Mouse (Mus musculus): ENCODE results near the gene Adcy2. TPM values are rescaled to one million over a fixed set of nuclear protein-coding genes. Genes with fewer than 3 reads are reported as not detected.

Adcy2 gene
- total and polyA plus RNA-seq, 3 experiments, result not detected

- Histone ChIP-seq H3K27ac (ENCODE audit: control insufficient read depth, low read depth, low read length) (no peak overlapping the region), H3K9ac (ENCODE audit: control insufficient read depth, low read depth, low read length, poor library complexity, severe bottlenecking) (no peak overlapping the region), H3K79me2 (ENCODE audit: control insufficient read depth, insufficient read depth, low read length, poor library complexity) (peaks cover 16% of the 10 kb centered on the region), H3K4me3 (ENCODE audit: control insufficient read depth in 1 of 2, insufficient read depth in 1 of 2, low read depth in 2 of 2, low read length in 2 of 2) (no peak overlapping the region), H3K9me3 (replicated peaks; ENCODE audit: insufficient read depth, low read length) (no peaks in the 10 kb centered on the region), H3K27me3 (ENCODE audit: control insufficient read depth in 1 of 2, insufficient read depth in 2 of 2, low read length in 2 of 2) (no peaks in the 10 kb centered on the region), H3K4me1 (ENCODE audit: control insufficient read depth in 1 of 2, insufficient read depth in 2 of 2, low read length in 2 of 2) (peaks cover 0 to 2% of the 10 kb centered on the region in 2 experiments; a peak in 1 of 4 replicates), H3K36me3 (ENCODE audit: control insufficient read depth in 1 of 2, insufficient read depth in 2 of 2, low read length in 2 of 2) (peaks cover 0 to 8% of the 10 kb centered on the region in 2 experiments; a peak in 3 of 4 replicates)
- TF ChIP-seq GATA1 (IDR thresholded peaks at IDR 0.05; ENCODE audit: low read depth, low read length) (no peak), TAL1 (IDR thresholded peaks at IDR 0.05; ENCODE audit: low read length) (no peak), MAFK (IDR thresholded peaks at IDR 0.05; ENCODE audit: borderline replicate concordance, low read depth, low read length) (no peak), BHLHE40 (IDR thresholded peaks at IDR 0.05; ENCODE audit: borderline replicate concordance, low read depth, low read length) (no peak), CHD1 (IDR thresholded peaks at IDR 0.05; ENCODE audit: low read depth, low read length) (no peak), CTCF (IDR thresholded peaks at IDR 0.05 in 2 of 3, conservative IDR thresholded peaks at IDR 0.05 in 1 of 3; ENCODE audit: control insufficient read depth in 1 of 3, insufficient read depth in 1 of 3, low read depth in 2 of 3, low read length in 3 of 3, poor library complexity in 1 of 3, severe bottlenecking in 1 of 3) (no peak), MYC (IDR thresholded peaks at IDR 0.05; ENCODE audit: low read depth, low read length) (no peak), MXI1 (IDR thresholded peaks at IDR 0.05; ENCODE audit: low read depth, low read length) (no peak), GABPA (IDR thresholded peaks at IDR 0.05; ENCODE audit: low read depth, low read length) (no peak), UBTF (IDR thresholded peaks at IDR 0.05; ENCODE audit: borderline replicate concordance, insufficient read depth, low read depth, low read length) (no peak), ZMIZ1 (IDR thresholded peaks at IDR 0.05; ENCODE audit: low read depth, low read length) (no peak), HCFC1 (IDR thresholded peaks at IDR 0.05; ENCODE audit: low read depth, low read length) (no peak), MAZ (IDR thresholded peaks at IDR 0.05; ENCODE audit: low read depth, low read length) (no peak), ZC3H11A (IDR thresholded peaks at IDR 0.05; ENCODE audit: low read depth, low read length) (no peak), TBP (IDR thresholded peaks at IDR 0.05; ENCODE audit: low read depth, low read length) (no peak), RCOR1 (IDR thresholded peaks at IDR 0.05; ENCODE audit: low read depth, low read length) (no peak), JUND (IDR thresholded peaks at IDR 0.05; ENCODE audit: low read depth, low read length) (no peak), ZNF384 (IDR thresholded peaks at IDR 0.05; ENCODE audit: low read depth, low read length) (no peak)
- DNase-seq (ENCODE audit: low read depth, low spot score), result no peak
These were observed 421.4 kb downstream of the Adcy2 start for GRCm38 (mm10) chr13:68577945-68578344.

- Histone ChIP-seq H3K36me3 (ENCODE audit: control insufficient read depth in 1 of 2, insufficient read depth in 2 of 2, low read length in 2 of 2) (peaks cover 0 to 4% of the 10 kb centered on the region in 2 experiments; a peak in 1 of 4 replicates), H3K79me2 (ENCODE audit: control insufficient read depth, insufficient read depth, low read length, poor library complexity) (no peaks in the 10 kb centered on the region), H3K9me3 (replicated peaks; ENCODE audit: insufficient read depth, low read length) (no peaks in the 10 kb centered on the region), H3K4me1 (ENCODE audit: control insufficient read depth in 1 of 2, insufficient read depth in 2 of 2, low read length in 2 of 2) (no peaks in the 10 kb centered on the region), H3K4me3 (ENCODE audit: control insufficient read depth in 1 of 2, insufficient read depth in 1 of 2, low read depth in 2 of 2, low read length in 2 of 2) (no peak overlapping the region), H3K27me3 (ENCODE audit: control insufficient read depth in 1 of 2, insufficient read depth in 2 of 2, low read length in 2 of 2) (no peaks in the 10 kb centered on the region), H3K9ac (ENCODE audit: control insufficient read depth, low read depth, low read length, poor library complexity, severe bottlenecking) (no peak overlapping the region), H3K27ac (ENCODE audit: control insufficient read depth, low read depth, low read length) (no peak overlapping the region)
- TF ChIP-seq ZC3H11A (IDR thresholded peaks at IDR 0.05; ENCODE audit: low read depth, low read length) (no peak), MYB (IDR thresholded peaks at IDR 0.05; ENCODE audit: low read depth, low read length) (no peak), MEF2A (IDR thresholded peaks at IDR 0.05; ENCODE audit: extremely low read depth, insufficient replicate concordance, low read depth, low read length, poor library complexity, severe bottlenecking) (no peak), TBP (IDR thresholded peaks at IDR 0.05; ENCODE audit: low read depth, low read length) (no peak), RAD21 (IDR thresholded peaks at IDR 0.05; ENCODE audit: low read depth, low read length) (no peak), ZNF384 (IDR thresholded peaks at IDR 0.05; ENCODE audit: low read depth, low read length) (no peak), BHLHE40 (IDR thresholded peaks at IDR 0.05; ENCODE audit: borderline replicate concordance, low read depth, low read length) (no peak), ZMIZ1 (IDR thresholded peaks at IDR 0.05; ENCODE audit: low read depth, low read length) (no peak), SMC3 (IDR thresholded peaks at IDR 0.05; ENCODE audit: low read depth, low read length) (no peak), SIN3A (IDR thresholded peaks at IDR 0.05; ENCODE audit: low read length) (no peak), TAL1 (IDR thresholded peaks at IDR 0.05; ENCODE audit: low read length) (no peak), ZKSCAN1 (IDR thresholded peaks at IDR 0.05; ENCODE audit: low read depth, low read length) (no peak), NRF1 (IDR thresholded peaks at IDR 0.05; ENCODE audit: insufficient read depth, low read depth, low read length, poor library complexity, severe bottlenecking) (no peak), POLR2AphosphoS5 (IDR thresholded peaks at IDR 0.05; ENCODE audit: borderline replicate concordance, low read depth, low read length) (no peak), KAT2A (conservative IDR thresholded peaks at IDR 0.05; ENCODE audit: low read depth, low read length) (no peak), RCOR1 (IDR thresholded peaks at IDR 0.05; ENCODE audit: low read depth, low read length) (no peak), NELFE (IDR thresholded peaks at IDR 0.05; ENCODE audit: low read depth, low read length) (no peak), CHD1 (IDR thresholded peaks at IDR 0.05; ENCODE audit: low read depth, low read length) (no peak), MAX (IDR thresholded peaks at IDR 0.05; ENCODE audit: low read length) (no peak), EP300 (IDR thresholded peaks at IDR 0.05; ENCODE audit: low read depth in 1 of 2, low read length in 2 of 2) (no peak)
- DNase-seq (ENCODE audit: low read depth, low spot score), result no peak
These were observed 424.9 kb downstream of the Adcy2 start for GRCm38 (mm10) chr13:68574398-68574797.

Data from MEL (cell line).